Mouse (Mus musculus) kidney, adult 2 months (tissue): ENCODE measurements around the gene Car5b.

Experiments used
- CTCF ChIP-seq: fragments of 200-500 bp; conservative IDR thresholded peaks from 2 replicates; pipeline ENCODE4 v1.5.1; 2011; ENCODE audit warnings: low read depth, mild to moderate bottlenecking, control low read depth, low read length, moderate library complexity, mixed read lengths; ENCODE audit not compliant: insufficient read depth, insufficient read length
- POLR2A ChIP-seq: fragments of 200-500 bp; IDR thresholded peaks from one replicate; pipeline ENCODE4 v1.6.1; 2011; ENCODE audit warnings: low read depth, low read length, control low read depth

DNA sequence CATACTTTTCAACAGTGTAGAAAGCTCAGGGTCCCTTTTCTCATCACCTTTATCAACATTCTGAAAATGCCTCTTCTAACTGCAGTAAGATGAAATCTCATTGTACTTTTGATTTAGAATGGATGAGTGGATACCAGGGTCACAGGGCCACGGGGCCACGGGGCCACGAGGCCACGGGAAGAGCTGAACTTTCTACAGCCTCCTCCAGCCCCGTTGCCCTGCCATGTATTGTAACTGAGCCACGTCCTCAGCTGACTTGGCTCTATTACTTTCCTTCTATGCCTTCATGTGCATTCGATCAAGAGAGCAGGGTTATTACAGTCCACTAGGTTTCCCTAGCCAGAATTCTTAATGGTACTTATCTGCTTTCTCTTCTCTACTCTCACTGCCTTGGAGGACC lies 8.1 kb upstream of the Car5b start:
- TF ChIP-seq CTCF (no peak), POLR2A (no peak)
